Mouse (Mus musculus) liver, postnatal 0 days (tissue): ENCODE measurements around the gene D8Ertd738e. TPM values are rescaled to one million over a fixed set of nuclear protein-coding genes. Genes with fewer than 3 reads are reported as not detected.
A peak's percentile ranks its signal among the peaks of the same experiment; 100 is the strongest.

Source experiments
- ATAC-seq: fragments of 200-750 bp; cut with Nextera tagmentation; 2 replicates; pipeline ENCODE4 v1.8.0; 2017; ENCODE audit warnings: mild to moderate bottlenecking, moderate library complexity
- DNase-seq: peaks from one replicate; pipeline ENCODE4 v3.0.0-alpha.2; 2016
- H3K27ac ChIP-seq: fragments of 300-500 bp; sonication (generic); 2 replicates; pipeline ENCODE4 v1.5.1; 2014; ENCODE audit warnings: antibody characterized with exemption, moderate library complexity, mild to moderate bottlenecking, low read depth
- H3K27me3 ChIP-seq: fragments of 300-500 bp; sonication (generic); 2 replicates; pipeline ENCODE4 v1.6.1; 2014; ENCODE audit warnings: low read length, control low read depth, mixed read lengths; ENCODE audit not compliant: insufficient read depth
- H3K36me3 ChIP-seq: fragments of 300-500 bp; sonication (generic); replicated peaks from 2 replicates; pipeline ENCODE4 v1.6.1; 2014; ENCODE audit warnings: mild to moderate bottlenecking, control low read depth, low read length, moderate library complexity, mixed read lengths; ENCODE audit not compliant: insufficient read depth
- H3K4me1 ChIP-seq: fragments of 300-500 bp; sonication (generic); 2 replicates; pipeline ENCODE4 v1.6.1; 2014; ENCODE audit warnings: antibody characterized with exemption, mild to moderate bottlenecking, control low read depth; ENCODE audit not compliant: insufficient read depth
- H3K4me2 ChIP-seq: fragments of 300-500 bp; sonication (generic); 2 replicates; pipeline ENCODE4 v1.6.1; 2014; ENCODE audit warnings: low read depth, mild to moderate bottlenecking, low read length, moderate library complexity, mixed read lengths
- H3K4me3 ChIP-seq: fragments of 300-500 bp; sonication (generic); 2 replicates; pipeline ENCODE4 v1.5.1; 2014; ENCODE audit warnings: low read depth, low read length
- H3K9ac ChIP-seq: fragments of 300-500 bp; sonication (generic); replicated peaks from 2 replicates; pipeline ENCODE4 v1.6.1; 2014; ENCODE audit warnings: mild to moderate bottlenecking, moderate library complexity
- H3K9me3 ChIP-seq: fragments of 300-500 bp; sonication (generic); 2 replicates; pipeline ENCODE4 v1.6.1; 2016; ENCODE audit warnings: mild to moderate bottlenecking, control low read depth, low read length, mixed read lengths
- CTCF ChIP-seq: sonication (generic); IDR thresholded peaks from 2 replicates; pipeline ENCODE4 v1.5.1; 2016; ENCODE audit warnings: antibody characterized with exemption, low read depth
- EP300 ChIP-seq: IDR thresholded peaks from 2 replicates; pipeline ENCODE4 v1.6.1; 2016; ENCODE audit warnings: antibody characterized with exemption, low read depth, mild to moderate bottlenecking
- WGBS: fragments of 180-500 bp; shearing (Covaris S2); extraction: QIAGEN DNeasy Blood & Tissue Kit; methylation state at CpG from one replicate; pipeline ENCODE4 v1.1.7; 2014; ENCODE audit not compliant: insufficient replicate concordance; 5-methylcytosine and 5-hydroxymethylcytosine counted together
- polyA plus RNA-seq: library from polyadenylated mRNA; unstranded; fragments of >200 nt; fragmentation: Nextera tagmentation; extraction: Ambion mirVana; gene quantifications from 2 replicates; pipeline ENCODE4 v1.2.1, GENCODE M21; 2015

Gene D8Ertd738e
- polyA plus RNA-seq, 1 experiment from 2014 or later, result 201 TPM

GRCm38 (mm10) chr8:84201545-84202245 is 47.8 kb downstream of the D8Ertd738e start:
- ATAC-seq (no peak), DNase-seq (peak; percentile 62)
- Histone ChIP-seq H3K9me3 (no peaks in the 10 kb centered on the region), H3K4me3 (peak overlapping the region; percentile 67), H3K27me3 (peaks cover 9% of the 10 kb centered on the region; the same call in 1 of the 2 replicates), H3K4me1 (peaks cover 64% of the 10 kb centered on the region), H3K36me3 (0 out of 2 replicates have a peak, but pooled peaks cover 3% of the 10 kb centered on the region), H3K27ac (peak overlapping the region; percentile 95), H3K9ac (peak overlapping the region; percentile 86), H3K4me2 (peak overlapping the region; percentile 91)
- TF ChIP-seq EP300, result no peak
- no peak for TF ChIP-seq CTCF
- 26% methylated on average over 15 of the region's 15 CpGs for WGBS

- Histone ChIP-seq H3K4me1 (peaks cover 64% of the 10 kb centered on the region), H3K36me3 (0 out of 2 replicates have a peak, but pooled peaks cover 3% of the 10 kb centered on the region), H3K4me2 (peak overlapping the region; percentile 91), H3K27ac (peak overlapping the region; percentile 95), H3K4me3 (peak overlapping the region; percentile 67), H3K27me3 (peaks cover 9% of the 10 kb centered on the region; the same call in 1 of the 2 replicates), H3K9ac (peak overlapping the region; percentile 86), H3K9me3 (no peaks in the 10 kb centered on the region)
- no peak for TF ChIP-seq EP300
- TF ChIP-seq CTCF, result no peak
- DNase-seq (peak; percentile 77), ATAC-seq (peak; percentile 7; the same call in 1 of the 2 replicates)
- 3% methylated on average over 52 of the region's 70 CpGs for WGBS
These were observed 48.6 kb downstream of the D8Ertd738e start for GRCm38 (mm10) chr8:84200652-84201544.

- Histone ChIP-seq H3K36me3 (no peaks in the 10 kb centered on the region), H3K9me3 (no peaks in the 10 kb centered on the region), H3K27ac (peak overlapping the region; percentile 95), H3K4me2 (peak overlapping the region; percentile 91), H3K4me1 (peaks cover 64% of the 10 kb centered on the region), H3K4me3 (peak overlapping the region; percentile 67), H3K9ac (peak overlapping the region; percentile 86; the same call in 1 of the 2 replicates), H3K27me3 (peaks cover 9% of the 10 kb centered on the region; the same call in 1 of the 2 replicates)
- WGBS, result 20% methylated on average over 8 of the region's 8 CpGs
- TF ChIP-seq EP300 (no peak), CTCF (no peak)
- ATAC-seq (no peak), DNase-seq (no peak)
These were observed 49.4 kb downstream of the D8Ertd738e start for GRCm38 (mm10) chr8:84200126-84200555.

- H3K9ac ChIP-seq, result no peak overlapping the region
These were observed 50.0 kb downstream of the D8Ertd738e start for GRCm38 (mm10) chr8:84199348-84200125.

GRCm38 (mm10) chr8:84198871-84199270 is 50.6 kb downstream of the D8Ertd738e start:
- WGBS, result 42% methylated on average over 4 of the region's 4 CpGs
- Histone ChIP-seq H3K9ac (no peak overlapping the region), H3K27ac (peak overlapping the region; percentile 79)

More at GRCm38 (mm10) chr8:84199348-84200125, 50.0 kb downstream of the D8Ertd738e start:
- DNase-seq (no peak), ATAC-seq (no peak)
- WGBS, result 44% methylated on average over 11 of the region's 11 CpGs
- H3K36me3 ChIP-seq, result no peaks in the 10 kb centered on the region
- no peaks in the 10 kb centered on the region for H3K9me3 ChIP-seq
- H3K4me2 ChIP-seq, result no peak overlapping the region
- H3K27me3 ChIP-seq, result peaks cover 9% of the 10 kb centered on the region; the same call in 1 of the 2 replicates
- TF ChIP-seq EP300 (no peak), CTCF (no peak)
- peak overlapping the region; percentile 79; the same call in 1 of the 2 replicates for H3K27ac ChIP-seq
- H3K4me3 ChIP-seq, result no peak overlapping the region
- peaks cover 64% of the 10 kb centered on the region for H3K4me1 ChIP-seq

More at GRCm38 (mm10) chr8:84198871-84199270, 50.6 kb downstream of the D8Ertd738e start:
- Histone ChIP-seq H3K27me3 (peaks cover 9% of the 10 kb centered on the region; the same call in 1 of the 2 replicates), H3K9me3 (no peaks in the 10 kb centered on the region), H3K4me3 (no peak overlapping the region), H3K4me1 (peaks cover 61% of the 10 kb centered on the region), H3K4me2 (peak overlapping the region; percentile 80), H3K36me3 (no peaks in the 10 kb centered on the region)
- no peak for TF ChIP-seq EP300
- TF ChIP-seq CTCF, result no peak
- no peak for DNase-seq
- ATAC-seq, result no peak
